Mouse (Mus musculus): ENCODE results near the gene D10Wsu102e. TPM values are rescaled to one million over a fixed set of nuclear protein-coding genes. Genes with fewer than 3 reads are reported as not detected.

D10Wsu102e gene
- polyA plus RNA-seq, 1 experiment from 2014 or later = 0.58 TPM

Other genes starting within 250 kb of the D10Wsu102e start
- gene Slc41a2, start 22.3 kb upstream of the D10Wsu102e start, polyA plus RNA-seq (2015; fragmentation: Nextera tagmentation; extraction: Ambion mirVana) = 0.95 and 1.2 TPM in 2 replicates
- gene Aldh1l2, start 173.9 kb downstream of the D10Wsu102e start, polyA plus RNA-seq (2015; fragmentation: Nextera tagmentation; extraction: Ambion mirVana) = 2.2 and 2.5 TPM in 2 replicates
- gene Washc4, start 183.5 kb downstream of the D10Wsu102e start, polyA plus RNA-seq (2015; fragmentation: Nextera tagmentation; extraction: Ambion mirVana) = 36.6 and 38.2 TPM in 2 replicates